Mouse (Mus musculus): ENCODE measurements around the gene Msh5.
"Not testable (repeated sequence)": the region's sequence is repeated elsewhere in the genome, so short reads cannot be mapped to it uniquely, and the experiment has no call there.

Gene Msh5

GRCm38 (mm10) chr17:35048149-35048931, 1.8 kb upstream of the Msh5 start:
- DNase-seq: peak in 1 of 2 experiments; percentile 39

GRCm38 (mm10) chr17:35047688-35048087, 1.1 kb upstream of the Msh5 start:
- peak in 1 of 2 experiments; percentile 42 for DNase-seq

- no peak for DNase-seq
Observed at GRCm38 (mm10) chr17:35045807-35046680, 501 bp downstream of the Msh5 start.

- no peak for DNase-seq
Observed at GRCm38 (mm10) chr17:35044904-35045806, 1.4 kb downstream of the Msh5 start.

- no peak for DNase-seq
Observed at GRCm38 (mm10) chr17:35043794-35044193, 2.8 kb downstream of the Msh5 start.

- no peak for DNase-seq
Observed at GRCm38 (mm10) chr17:35039121-35039873, 7.2 kb downstream of the Msh5 start.

- DNase-seq: no peak
Observed at GRCm38 (mm10) chr17:35034896-35035295, 11.6 kb downstream of the Msh5 start.

- not testable (repeated sequence) for DNase-seq
Observed at GRCm38 (mm10) chr17:35033703-35034102, 12.8 kb downstream of the Msh5 start.

- no peak for DNase-seq
Observed at GRCm38 (mm10) chr17:35032323-35032870, 14.1 kb downstream of the Msh5 start.

- no peak for DNase-seq
Observed at GRCm38 (mm10) chr17:35031880-35032279, 14.7 kb downstream of the Msh5 start.

GRCm38 (mm10) chr17:35031272-35031671, 15.3 kb downstream of the Msh5 start:
- no peak for DNase-seq

GRCm38 (mm10) chr17:35029691-35030532, 16.6 kb downstream of the Msh5 start:
- DNase-seq: peak in 1 of 2 experiments; percentile 54

GRCm38 (mm10) chr17:35028315-35028714, 18.2 kb downstream of the Msh5 start:
- DNase-seq: no peak

GRCm38 (mm10) chr17:35027277-35028068, 19.1 kb downstream of the Msh5 start, which contains the start of gene Sapcd1:
Sapcd1 (minus strand) TSS chr17:35028016.
- peak; percentile 42 to 43 for DNase-seq

GRCm38 (mm10) chr17:35026206-35026605, 20.3 kb downstream of the Msh5 start:
- no peak for DNase-seq

GRCm38 (mm10) chr17:35024691-35025488, 21.7 kb downstream of the Msh5 start:
- DNase-seq: peak in 1 of 2 experiments; percentile 55

GRCm38 (mm10) chr17:35024261-35024660, 22.3 kb downstream of the Msh5 start:
- no peak for DNase-seq

- no peak for DNase-seq
Observed at GRCm38 (mm10) chr17:35023756-35024155, 22.8 kb downstream of the Msh5 start.

GRCm38 (mm10) chr17:35023221-35023620, 23.3 kb downstream of the Msh5 start:
- DNase-seq: no peak
